Mouse (Mus musculus) embryonic fibroblast, embryonic 13.5 days (primary cell): ENCODE data around the gene Raet1d.
"Not testable (repeated sequence)": the region's sequence is repeated elsewhere in the genome, so short reads cannot be mapped to it uniquely, and the experiment has no call there.

Experiments
- CTCF ChIP-seq: IDR thresholded peaks from 2 replicates; pipeline ENCODE4 v1.5.1; 2011; ENCODE audit warnings: mild to moderate bottlenecking, control low read depth, low read length, moderate library complexity, borderline replicate concordance; ENCODE audit not compliant: insufficient read depth
- POLR2A ChIP-seq: IDR thresholded peaks from 2 replicates; pipeline ENCODE4 v1.6.1; 2011; ENCODE audit warnings: low read depth, mild to moderate bottlenecking, control low read depth, low read length, moderate library complexity

DNA sequence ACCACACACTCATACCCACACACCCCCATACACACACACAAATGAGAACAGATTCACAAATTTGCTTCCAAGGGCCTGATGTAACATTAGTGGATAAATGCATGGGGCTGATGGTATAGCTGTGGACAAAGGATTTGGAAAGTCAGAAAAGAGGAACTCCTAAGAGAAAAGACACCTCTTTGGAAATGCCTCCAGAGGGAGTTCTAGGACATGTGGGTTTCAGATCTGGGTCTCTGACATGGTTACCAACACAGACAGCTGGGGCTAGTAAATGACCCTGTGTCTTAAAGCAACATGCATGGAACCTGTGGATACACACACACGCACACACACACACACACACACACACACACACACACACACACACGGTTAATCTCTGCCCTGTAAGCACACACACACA lies 605 bp downstream of the Raet1d start:
- TF ChIP-seq CTCF, POLR2A: not testable (repeated sequence)
